Comparison of ENCODE assay signal across 8 mouse cellular contexts in the genomic region with DNA sequence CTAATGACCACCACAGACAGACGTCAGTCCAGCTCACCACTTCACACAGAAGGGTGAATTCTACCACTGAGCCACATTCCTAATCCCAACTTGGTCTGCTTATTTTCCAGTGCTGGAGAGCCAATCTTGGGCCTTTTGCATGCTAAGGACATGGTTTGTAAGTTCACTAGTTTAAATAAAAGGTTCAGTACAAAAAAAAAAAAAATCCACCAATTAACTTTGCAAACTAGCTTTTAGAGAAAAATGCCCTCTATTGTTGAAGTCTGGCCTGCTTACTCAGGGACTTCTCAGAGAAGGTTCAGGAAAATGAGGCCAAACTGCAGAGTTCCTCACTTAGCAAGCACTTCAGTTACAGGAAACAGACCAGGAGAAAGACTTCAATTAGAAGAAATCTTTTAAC. TPM values are rescaled to one million over a fixed set of nuclear protein-coding genes. Genes with fewer than 3 reads are reported as not detected.
A peak's percentile ranks its signal among the peaks of the same experiment; 100 is the strongest.
DNase-seq lines count a peak whose midpoint lies in the region; ATAC-seq lines count a peak whose summit lies in the region.

No protein-coding gene starts in this region.

- H3K4me1 ChIP-seq in hindbrain, embryonic 12.5 days = peaks cover 4% of the 10 kb centered on the region
- H3K4me1 ChIP-seq in midbrain, embryonic 14.5 days (ENCODE audit: control insufficient read depth, insufficient read depth, low read length) = 0 out of 2 replicates have a peak, but pooled peaks cover 10% of the 10 kb centered on the region

- peaks cover 19% of the 10 kb centered on the region; the same call in 1 of the 2 replicates for H3K27me3 ChIP-seq in hindbrain, embryonic 12.5 days
- H3K27me3 ChIP-seq in midbrain, embryonic 14.5 days (ENCODE audit: control insufficient read depth, insufficient read depth, low read length) = peaks cover 21% of the 10 kb centered on the region

- H3K9ac ChIP-seq in hindbrain, embryonic 12.5 days = no peak overlapping the region
- H3K9ac ChIP-seq in midbrain, embryonic 14.5 days (replicated peaks; ENCODE audit: low read length) = no peak overlapping the region

- no peaks in the 10 kb centered on the region for H3K36me3 ChIP-seq in hindbrain, embryonic 12.5 days
- H3K36me3 ChIP-seq in midbrain, embryonic 14.5 days (ENCODE audit: control insufficient read depth, insufficient read depth, low read length) = no peaks in the 10 kb centered on the region

- H3K27ac ChIP-seq in hindbrain, embryonic 12.5 days = no peak overlapping the region
- no peak overlapping the region for H3K27ac ChIP-seq in midbrain, embryonic 14.5 days (replicated peaks; ENCODE audit: low read depth, low read length)

- H3K9me3 ChIP-seq in hindbrain, embryonic 12.5 days (replicated peaks) = no peaks in the 10 kb centered on the region; the same call in 1 of the 2 replicates
- H3K9me3 ChIP-seq in midbrain, embryonic 14.5 days (ENCODE audit: control insufficient read depth, low read length) = peaks cover 11% of the 10 kb centered on the region

- 56% methylated on average over 1 of the region's 1 CpGs for WGBS in hindbrain, embryonic 12.5 days
- WGBS in midbrain, embryonic 14.5 days = 74% methylated on average over 1 of the region's 1 CpGs

- peak; percentile 35 for DNase-seq in kidney, adult 9 months
- DNase-seq in kidney, adult 18-20 months = no peak
- DNase-seq in NIH3T3 (ENCODE audit: low read depth) = peak; percentile 28
- no peak for DNase-seq in midbrain, embryonic 14.5 days
- DNase-seq in spleen, postnatal 4 days (ENCODE audit: low spot score in 2 of 2) = no peak
- no peak for DNase-seq in urinary bladder, postnatal 36 days (ENCODE audit: low spot score in 2 of 2)
- DNase-seq in lung, postnatal 36 days = no peak

- no peak overlapping the region for H3K4me3 ChIP-seq in hindbrain, embryonic 12.5 days
- H3K4me3 ChIP-seq in midbrain, embryonic 14.5 days (replicated peaks; ENCODE audit: low read depth, low read length) = no peak overlapping the region

- ATAC-seq in hindbrain, embryonic 12.5 days (ENCODE audit: low FRiP score) = no peak
- no peak for ATAC-seq in midbrain, embryonic 14.5 days (ENCODE audit: low FRiP score, low TSS enrichment)

- peak overlapping the region; percentile 98 for H3K4me2 ChIP-seq in hindbrain, embryonic 12.5 days (replicated peaks)
- peak overlapping the region; percentile 99 for H3K4me2 ChIP-seq in midbrain, embryonic 14.5 days (ENCODE audit: low read length)

RNA-seq across cellular contexts. Expression of a gene that starts 1.4 kb away (rescaled TPM):
- polyA plus RNA-seq in hindbrain, embryonic 12.5 days (2016; fragmentation: Nextera tagmentation; extraction: Ambion mirVana) = 7.7 and 8.6 TPM in 2 replicates
- polyA plus RNA-seq in midbrain, embryonic 14.5 days (2014; fragmentation: Nextera tagmentation; extraction: Ambion mirVana) = 5.2 and 5.4 TPM in 2 replicates

Comparison
In these comparisons a context has a peak if more than half of its experiments do, and no peak if none do; other contexts are left out.
1. DNase-seq: peak in kidney, adult 9 months (single experiment) and NIH3T3 (single experiment); none in kidney, adult 18-20 months (single experiment), midbrain, embryonic 14.5 days (single experiment), spleen, postnatal 4 days (0 of 2), urinary bladder, postnatal 36 days (0 of 2) and lung, postnatal 36 days (single experiment).